Mouse (Mus musculus) right cerebral cortex, adult 2 months (tissue): ENCODE measurements around the gene 2010111I01Rik.

Experiments
- DNase-seq, 2 experiments: peaks; one replicate each; pipeline ENCODE4 v3.0.0; 2021 to 2022; ENCODE audit warnings: low spot score in 2 of 2

2010111I01Rik gene

DNA sequence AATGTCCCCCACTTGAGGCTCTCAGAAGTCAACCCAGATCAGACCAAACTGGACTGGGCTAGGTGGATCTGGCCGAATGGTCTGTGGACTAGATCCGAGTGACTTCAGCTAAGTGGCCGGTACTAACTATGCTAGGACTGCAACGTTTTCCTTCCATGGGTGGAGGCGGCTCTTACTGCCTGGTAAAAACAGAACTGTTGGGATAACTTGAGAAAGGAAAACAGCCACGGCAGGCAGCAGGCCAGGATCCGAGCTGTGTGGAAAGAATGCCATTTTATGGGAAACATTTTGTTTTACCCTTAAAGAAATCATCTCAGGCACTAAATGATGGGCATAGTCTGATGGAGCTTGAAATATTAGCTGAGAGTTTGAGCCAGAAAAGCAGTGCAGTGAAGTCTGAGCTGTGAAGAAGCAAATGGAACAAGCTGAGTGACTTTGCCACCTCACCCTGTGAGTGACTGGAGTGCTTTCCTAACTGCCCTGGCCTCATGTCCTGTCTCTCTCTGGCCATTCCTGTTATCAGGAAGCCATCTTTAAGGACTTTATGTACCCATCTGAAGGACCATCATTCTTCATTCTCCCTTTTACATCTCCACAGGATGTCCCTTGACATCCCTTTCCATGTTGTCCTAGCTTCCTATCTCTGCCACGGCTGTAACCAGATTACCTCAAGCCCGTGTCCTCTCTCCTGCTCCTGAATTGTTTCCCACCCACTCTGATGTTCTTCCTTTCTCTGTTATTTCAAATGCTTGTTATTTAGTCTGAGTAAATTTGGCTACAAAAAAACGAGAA is 277.9 kb downstream of the 2010111I01Rik start:
- peak in 1 of 2 experiments; percentile 54 for DNase-seq

DNA sequence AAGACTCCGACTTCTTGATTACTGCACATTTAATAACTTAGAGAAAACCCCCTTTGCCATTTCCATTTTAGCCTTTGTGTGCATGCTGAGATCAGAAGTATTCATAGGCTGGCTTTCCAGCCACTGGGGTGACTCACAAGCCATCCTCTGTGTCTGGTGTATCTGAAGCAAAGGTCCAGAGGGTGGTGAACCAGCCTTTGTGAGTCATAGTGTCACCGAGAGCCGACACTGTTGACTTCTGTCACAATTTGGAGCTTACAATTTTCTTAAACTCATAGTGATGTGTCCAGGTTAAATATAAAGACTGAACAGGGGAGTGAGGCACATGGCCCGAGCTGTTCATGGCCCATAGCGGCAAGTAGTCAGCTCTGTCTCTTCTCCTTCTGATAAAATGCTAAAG is 278.9 kb downstream of the 2010111I01Rik start:
- no peak for DNase-seq

- no peak for DNase-seq
Observed at GRCm38 (mm10) chr13:63244425-63244824, 279.7 kb downstream of the 2010111I01Rik start.

DNA sequence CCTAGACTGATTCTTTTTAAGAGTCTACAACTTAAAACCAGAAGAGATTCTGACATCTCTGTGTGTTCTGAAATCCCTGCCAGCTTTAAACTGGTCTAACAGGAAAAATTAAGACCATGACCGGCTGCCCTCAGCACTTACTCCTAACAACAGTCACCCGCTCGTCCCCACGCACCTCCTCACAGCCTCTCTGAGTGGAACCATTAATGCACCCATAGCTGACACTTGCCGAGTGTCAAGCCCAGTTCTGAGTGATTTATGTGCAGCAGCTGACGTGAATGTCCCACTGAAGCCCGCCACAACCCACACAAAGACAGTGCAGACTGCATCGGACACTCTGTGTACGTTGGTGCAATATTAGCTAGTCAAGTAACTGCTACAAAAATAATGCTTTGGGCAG is 280.5 kb downstream of the 2010111I01Rik start:
- DNase-seq: no peak

DNA sequence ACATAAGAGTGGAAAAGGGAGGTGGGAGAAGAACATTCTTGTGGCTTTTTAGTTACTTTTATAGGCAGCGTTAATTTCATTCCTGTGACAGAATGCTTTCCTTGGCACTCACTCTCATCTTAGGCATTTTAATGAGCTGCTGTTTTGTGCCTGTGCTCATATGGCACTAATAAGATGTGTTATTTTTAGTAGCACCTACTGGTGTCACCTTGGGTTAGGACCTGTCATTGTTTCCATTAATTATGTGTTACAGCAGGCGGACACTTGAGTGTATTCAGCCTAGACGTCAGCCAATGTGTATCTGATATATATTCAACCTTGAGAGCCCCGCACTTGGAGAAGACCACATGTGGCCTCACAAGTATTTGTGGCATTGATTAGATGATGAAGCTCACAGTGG is 281.1 kb downstream of the 2010111I01Rik start:
- DNase-seq: no peak

- DNase-seq: no peak
Observed at GRCm38 (mm10) chr13:63246332-63246940, 281.7 kb downstream of the 2010111I01Rik start.

GRCm38 (mm10) chr13:63247041-63247440 is 282.3 kb downstream of the 2010111I01Rik start:
- DNase-seq: no peak

DNA sequence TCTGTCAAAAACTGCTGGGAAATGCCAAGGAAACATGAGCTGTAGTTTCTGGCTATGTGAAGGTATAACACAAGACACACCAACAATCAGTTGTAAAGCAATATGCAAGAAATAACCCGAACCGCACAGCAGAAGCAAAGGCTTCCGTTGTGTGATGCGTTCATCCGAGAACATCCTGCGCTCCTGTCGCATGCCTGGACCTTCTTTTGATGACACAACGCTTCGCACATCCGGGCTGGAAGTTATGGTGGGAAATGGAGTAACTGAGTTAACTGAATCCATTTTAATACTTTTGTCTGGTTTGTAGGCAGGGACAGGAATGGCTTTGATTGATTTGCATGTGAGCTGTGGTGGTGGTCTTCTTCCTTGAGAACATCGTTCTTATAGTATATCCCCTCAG is 282.9 kb downstream of the 2010111I01Rik start:
- DNase-seq: no peak

DNA sequence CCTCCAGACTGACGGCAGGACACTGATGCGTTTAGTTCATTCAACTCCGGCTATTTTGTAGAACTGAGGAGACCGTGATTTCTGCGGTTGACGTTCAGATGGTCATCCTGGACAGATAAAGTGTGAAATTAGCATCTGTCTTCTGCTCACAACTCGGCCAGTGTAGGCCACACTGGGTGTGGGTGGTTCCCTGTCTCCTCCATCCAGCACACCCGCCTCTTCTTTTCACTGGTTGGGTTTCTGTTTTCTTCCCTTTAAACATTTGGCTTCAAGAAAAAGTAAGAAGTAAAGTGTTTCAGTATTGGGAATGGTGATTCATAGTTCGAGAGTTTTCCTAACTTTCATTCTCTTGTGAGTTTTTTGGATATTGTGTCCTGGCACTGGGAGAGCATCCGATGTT is 283.6 kb downstream of the 2010111I01Rik start:
- peak in 1 of 2 experiments; percentile 53 for DNase-seq

GRCm38 (mm10) chr13:63249171-63249570 is 284.5 kb downstream of the 2010111I01Rik start:
- DNase-seq: no peak

DNA sequence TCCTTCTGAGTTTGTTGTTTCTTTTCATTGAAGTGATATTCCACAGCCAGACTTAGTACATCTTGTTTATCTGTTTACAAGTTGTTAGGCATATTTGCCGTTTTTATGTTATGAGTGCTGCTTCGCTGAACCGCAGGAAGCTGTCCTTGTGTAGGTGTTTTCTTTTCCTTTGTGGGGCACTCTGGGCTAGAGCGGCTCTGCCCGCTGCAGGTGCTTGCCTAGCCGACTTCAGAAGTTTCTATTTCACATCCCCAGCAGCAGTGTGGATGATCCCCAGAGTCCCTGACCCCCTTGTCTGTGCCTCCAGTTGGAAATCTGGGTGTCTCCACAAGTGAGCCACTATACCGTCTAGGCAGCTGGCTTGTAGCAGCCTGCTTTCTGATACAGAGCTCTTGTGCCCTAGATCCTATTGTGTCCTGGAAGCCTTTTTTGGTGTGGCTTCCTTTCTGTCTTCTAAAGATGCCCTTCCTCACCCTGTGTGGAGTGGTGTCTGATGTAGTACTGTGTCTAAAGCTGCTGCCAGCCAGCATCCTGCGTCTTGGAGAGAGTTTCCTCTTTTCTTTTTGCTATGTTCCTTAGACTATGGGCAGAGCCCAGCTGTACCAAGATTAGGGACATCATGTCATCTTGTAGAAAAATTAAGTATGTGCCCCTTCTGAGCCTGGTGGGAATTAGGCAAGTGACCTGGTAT is 285.2 kb downstream of the 2010111I01Rik start:
- DNase-seq: no peak

DNA sequence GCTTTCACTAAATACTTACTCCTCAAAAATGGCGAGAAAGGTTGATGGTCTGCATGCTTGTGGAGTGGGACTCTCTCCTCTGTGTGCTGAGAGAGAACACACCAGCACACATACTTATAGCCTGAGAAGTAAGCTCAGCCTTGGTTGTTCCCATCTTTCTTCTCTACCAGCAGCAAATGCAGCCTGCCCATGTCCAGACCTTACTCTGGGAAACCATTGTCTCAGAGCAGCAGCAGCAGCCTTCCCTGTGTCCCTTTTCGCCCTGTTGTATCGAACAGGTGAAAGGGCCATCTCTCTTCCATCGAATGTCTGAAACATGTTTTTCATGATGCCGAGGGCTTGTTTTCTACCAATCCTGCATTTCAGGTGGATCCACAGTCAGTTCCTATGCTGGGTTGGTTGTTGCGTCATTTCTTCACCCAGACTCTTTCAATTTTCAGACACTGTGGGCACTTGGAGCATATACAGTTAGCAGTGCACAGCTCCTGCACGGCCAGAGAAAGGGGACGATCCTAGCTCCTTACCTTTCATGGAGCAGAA is 285.8 kb downstream of the 2010111I01Rik start:
- DNase-seq: no peak

GRCm38 (mm10) chr13:63251118-63251889 is 286.6 kb downstream of the 2010111I01Rik start:
- no peak for DNase-seq

DNA sequence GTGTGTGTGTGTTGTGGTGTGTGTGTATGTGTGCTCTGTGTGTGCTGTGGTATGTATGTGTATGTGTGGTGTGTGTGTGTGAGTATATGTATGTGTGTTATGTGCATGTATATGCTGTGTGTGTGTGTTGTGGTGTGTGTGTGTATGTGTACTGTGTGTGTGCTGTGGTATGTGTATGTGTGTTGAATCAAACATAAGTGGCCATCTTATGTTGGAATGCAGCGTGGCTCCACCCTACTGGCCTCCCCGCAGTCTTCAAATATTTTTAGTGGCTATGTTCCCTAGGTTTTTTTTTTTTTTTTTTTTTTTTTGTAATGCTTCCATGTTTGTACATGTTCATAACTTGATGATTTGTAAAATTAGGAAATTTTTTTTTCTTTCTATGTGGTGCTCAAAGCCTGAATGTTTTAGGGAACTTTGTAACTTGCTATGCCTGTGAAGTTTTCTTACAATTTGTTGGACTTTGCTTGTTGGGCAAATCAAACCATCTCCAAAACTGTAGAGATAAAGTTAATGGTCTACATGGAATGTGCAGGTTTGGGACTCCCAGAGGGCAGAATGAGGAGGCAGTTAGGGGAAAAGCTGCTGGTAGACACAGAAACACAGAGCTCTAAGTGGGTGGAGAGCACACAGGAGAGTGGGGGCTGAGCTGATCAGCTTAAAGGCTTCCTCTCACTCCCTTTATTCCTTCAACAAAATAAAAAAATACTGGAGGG is 287.8 kb downstream of the 2010111I01Rik start:
- DNase-seq: no peak

DNA sequence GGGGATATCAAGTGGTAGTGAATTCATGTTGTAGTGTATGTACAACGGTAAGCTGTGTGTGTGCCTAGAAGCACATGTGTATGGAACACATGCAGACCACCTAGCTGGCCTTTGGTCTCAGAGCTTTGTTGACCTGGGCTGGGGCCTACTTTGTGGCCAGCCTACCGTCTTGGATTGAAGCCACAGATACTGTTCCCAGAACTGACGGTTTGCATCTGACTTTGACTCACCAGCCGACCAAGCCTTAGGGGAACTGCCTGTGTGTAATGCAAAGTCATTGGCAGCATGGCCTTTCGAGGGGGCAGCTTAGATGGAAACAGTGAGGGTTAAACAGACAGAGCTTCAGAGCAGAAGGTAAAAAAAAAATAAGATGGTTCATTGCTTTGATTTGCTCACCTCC is 288.5 kb downstream of the 2010111I01Rik start:
- no peak for DNase-seq

DNA sequence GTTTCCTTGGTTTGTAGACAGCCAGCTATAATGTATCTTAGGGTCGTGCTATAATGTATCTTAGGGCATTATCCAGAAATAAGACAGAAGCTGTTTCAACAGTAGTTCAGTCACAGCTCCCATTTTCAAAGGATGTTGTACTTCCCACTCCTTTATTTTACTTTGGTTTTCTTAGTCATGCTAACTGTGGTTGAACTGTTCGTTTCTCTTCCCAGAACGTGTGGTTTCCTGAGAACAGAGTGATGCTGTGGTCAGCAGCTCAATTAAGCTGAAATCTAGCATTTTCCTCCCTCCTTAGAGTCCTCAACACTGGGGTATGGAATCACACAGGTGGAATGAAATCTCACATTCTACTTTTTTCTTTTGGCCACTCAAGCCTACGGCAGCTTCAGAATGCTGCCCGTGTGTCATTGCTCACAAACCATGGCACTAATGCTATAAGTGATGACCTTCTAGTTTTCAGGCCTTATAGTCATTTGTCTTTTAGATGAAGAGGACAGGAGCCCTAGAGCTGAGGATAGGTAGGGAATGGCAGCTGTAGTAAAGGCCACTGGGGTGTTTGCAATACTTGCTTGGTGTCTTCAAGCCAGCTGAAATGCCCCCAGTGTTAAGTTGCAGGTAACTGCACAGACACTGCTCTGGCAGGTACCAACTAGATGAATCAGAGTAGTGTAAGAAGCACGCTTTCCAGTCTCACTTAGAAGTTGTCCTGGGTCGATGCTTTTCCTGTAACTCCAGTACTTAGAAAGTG is 289.4 kb downstream of the 2010111I01Rik start:
- DNase-seq: no peak

DNA sequence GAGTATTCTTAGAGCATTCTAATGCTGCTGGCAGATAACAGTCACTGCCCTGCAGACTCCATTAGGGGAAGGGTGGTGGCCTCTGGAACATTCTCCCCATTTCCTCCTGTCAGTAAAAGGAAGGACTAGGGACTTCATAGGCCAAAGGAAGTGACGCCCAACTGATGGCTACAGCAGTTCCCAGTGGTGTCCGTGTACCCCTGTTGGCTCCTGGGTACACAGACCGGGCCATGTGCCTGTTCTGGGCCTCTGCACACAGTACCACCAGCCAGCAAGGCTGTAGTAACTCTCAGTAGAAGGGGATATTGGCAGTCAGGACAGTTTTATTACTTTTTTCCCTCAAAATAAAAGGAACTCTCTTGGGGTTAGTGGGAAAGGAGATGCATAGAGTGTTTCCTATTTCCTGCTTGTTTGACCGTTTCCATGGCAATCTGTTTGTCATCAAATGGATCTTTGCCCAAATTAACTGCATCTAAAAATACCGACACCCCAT is 290.9 kb downstream of the 2010111I01Rik start:
- DNase-seq: no peak

- no peak for DNase-seq
Observed at GRCm38 (mm10) chr13:63256146-63256545, 291.5 kb downstream of the 2010111I01Rik start.

- DNase-seq: no peak
Observed at GRCm38 (mm10) chr13:63256807-63257206, 292.1 kb downstream of the 2010111I01Rik start.

DNA sequence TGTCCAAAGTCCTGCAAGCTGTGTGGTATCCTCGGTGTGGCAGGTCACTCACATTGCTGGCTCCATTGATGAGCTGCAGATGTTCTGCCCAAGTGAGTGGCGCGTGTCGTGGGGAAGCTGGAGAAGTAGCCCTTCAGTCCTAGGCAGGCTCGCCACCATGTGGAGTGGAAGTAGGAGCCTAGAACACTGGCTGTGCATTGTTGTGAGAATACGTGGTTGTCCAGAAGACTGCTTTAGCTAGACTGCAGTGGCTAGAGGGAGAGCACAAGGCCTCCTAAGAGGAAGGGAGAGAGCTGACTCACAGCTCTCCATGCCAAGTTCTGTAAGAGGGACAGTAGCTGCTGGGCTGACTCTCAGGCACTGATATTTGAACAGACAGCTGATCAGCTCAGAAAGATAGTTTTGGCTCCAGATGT is 293.5 kb downstream of the 2010111I01Rik start:
- no peak for DNase-seq
